Mouse (Mus musculus) ES-Bruce4 (cell line): ENCODE measurements around the gene Gm35549.
"Not testable (repeated sequence)": the region's sequence is repeated elsewhere in the genome, so short reads cannot be mapped to it uniquely, and the experiment has no call there.

Experiments used
- EP300 ChIP-seq: IDR thresholded peaks from 2 replicates; pipeline ENCODE4 v1.6.1; 2011; ENCODE audit warnings: low read depth, low read length; ENCODE audit not compliant: insufficient read depth
- POLR2A ChIP-seq: IDR thresholded peaks from one replicate; pipeline ENCODE4 v1.8.1; 2011; ENCODE audit warnings: low read length; ENCODE audit not compliant: insufficient read depth

GRCm38 (mm10) chr9:122855141-122855540, 11.3 kb upstream of the Gm35549 start:
- not testable (repeated sequence) for TF ChIP-seq EP300, POLR2A
